Mouse (Mus musculus): Measurements from ENCODE around the gene Trabd2b.
A peak's percentile ranks its signal among the peaks of the same experiment; 100 is the strongest.

The Trabd2b gene

GRCm38 (mm10) chr4:114397625-114398024 lies 8.9 kb upstream of the Trabd2b start:
- DNase-seq (ENCODE audit: inconsistent ontology term) = no peak

- DNase-seq (ENCODE audit: inconsistent ontology term) = no peak
Measured at GRCm38 (mm10) chr4:114399821-114400220, 6.7 kb upstream of the Trabd2b start.

DNA sequence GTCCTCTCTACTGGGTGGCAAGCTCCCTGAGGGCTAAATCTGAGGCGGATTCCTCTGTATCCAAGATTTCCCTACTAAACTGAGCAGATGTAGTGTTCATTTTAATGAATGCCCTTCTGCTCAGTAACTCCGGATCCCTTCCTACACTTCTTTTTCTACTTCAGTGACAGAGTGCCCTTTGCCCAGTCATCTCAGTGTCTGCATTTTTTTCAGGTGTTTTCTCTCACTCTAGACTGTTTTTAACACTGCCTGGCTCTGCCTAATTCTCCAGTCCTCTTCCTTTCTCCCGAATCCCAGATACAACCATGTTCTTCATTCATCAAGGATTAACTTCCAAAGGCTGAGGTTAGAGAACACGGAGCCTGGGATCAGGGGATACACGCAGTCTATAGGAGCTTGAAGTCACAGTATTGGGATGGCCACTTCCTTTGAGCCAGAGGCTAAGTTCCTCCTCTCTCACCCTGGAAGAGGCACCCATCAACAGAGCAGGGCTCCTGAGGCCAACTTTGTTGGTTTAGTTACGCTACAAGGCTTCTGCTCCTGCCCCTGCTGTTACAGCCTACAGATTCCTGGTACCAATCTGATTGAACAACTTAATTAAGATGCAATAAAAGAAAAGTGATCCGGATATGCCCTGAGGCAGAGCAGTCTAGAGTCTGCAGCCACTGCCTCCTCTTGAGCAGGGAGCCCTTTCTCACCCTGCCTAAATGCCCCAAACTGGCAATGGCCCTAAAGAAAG lies 4.4 kb upstream of the Trabd2b start:
- DNase-seq (ENCODE audit: inconsistent ontology term) = no peak

GRCm38 (mm10) chr4:114405682-114406354 lies 706 bp upstream of the Trabd2b start:
- peak; percentile 87 for DNase-seq (ENCODE audit: inconsistent ontology term)

GRCm38 (mm10) chr4:114407516-114407915 lies 992 bp downstream of the Trabd2b start:
- no peak for DNase-seq (ENCODE audit: inconsistent ontology term)

- DNase-seq (ENCODE audit: inconsistent ontology term) = no peak
Measured at GRCm38 (mm10) chr4:114408298-114408697, 1.8 kb downstream of the Trabd2b start.

GRCm38 (mm10) chr4:114408890-114409480 lies 2.5 kb downstream of the Trabd2b start:
- no peak for DNase-seq (ENCODE audit: inconsistent ontology term)

- peak; percentile 65 for DNase-seq (ENCODE audit: inconsistent ontology term)
Measured at GRCm38 (mm10) chr4:114409511-114409910, 3.0 kb downstream of the Trabd2b start.

- no peak for DNase-seq (ENCODE audit: inconsistent ontology term)
Measured at GRCm38 (mm10) chr4:114410026-114410425, 3.5 kb downstream of the Trabd2b start.

DNA sequence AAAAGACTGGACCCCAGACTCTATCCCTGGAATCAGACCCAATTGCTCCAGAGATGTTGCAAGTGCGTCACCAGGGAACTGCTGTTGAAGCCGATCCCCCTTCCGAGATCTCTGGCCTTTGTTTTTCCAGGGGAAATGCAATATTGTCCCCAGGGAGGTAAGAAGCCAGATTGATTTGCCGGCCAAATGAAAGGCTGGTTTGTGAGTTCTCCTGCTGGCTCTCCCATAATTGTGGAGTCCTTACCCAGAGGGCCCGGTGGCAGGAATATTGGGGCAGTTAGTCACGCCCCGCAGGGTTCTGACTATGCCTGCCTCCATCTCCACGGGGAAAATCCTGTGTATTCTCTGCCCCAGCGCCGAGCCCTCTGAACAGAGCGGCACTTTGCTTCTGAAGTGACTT lies 3.9 kb downstream of the Trabd2b start:
- DNase-seq (ENCODE audit: inconsistent ontology term) = no peak

DNA sequence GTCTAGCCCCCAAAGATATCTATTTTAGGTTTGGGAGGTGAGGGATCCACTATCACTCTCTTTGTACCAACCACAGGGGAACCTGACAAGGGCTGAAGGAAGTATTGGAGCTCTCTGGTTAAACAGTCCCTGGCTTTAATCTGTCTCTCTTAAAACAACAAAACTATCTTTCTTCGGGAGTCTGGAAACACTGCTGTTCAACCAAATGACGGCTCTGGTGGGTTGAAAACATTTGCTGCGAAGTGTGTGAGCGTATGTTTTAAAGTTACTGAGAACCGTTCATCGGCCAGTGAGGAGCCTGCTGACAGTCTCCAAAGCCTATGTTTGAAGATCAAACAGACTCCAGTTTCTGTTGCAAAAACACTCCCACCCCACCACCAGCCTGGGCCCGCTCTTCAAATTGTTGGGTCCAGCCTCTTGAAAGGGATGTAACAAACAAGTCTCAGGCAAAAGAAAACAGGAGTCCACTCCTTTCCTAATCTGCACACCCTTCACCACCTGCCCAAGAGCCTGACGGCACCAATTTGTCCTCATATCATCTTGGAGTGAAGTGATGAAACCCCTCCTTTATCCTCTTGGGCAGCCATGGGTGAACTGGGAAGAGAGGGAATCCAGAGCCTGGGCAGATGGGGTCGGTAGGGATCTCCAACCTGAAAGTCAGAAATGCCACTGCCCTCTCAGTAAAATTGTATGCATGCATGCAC lies 4.6 kb downstream of the Trabd2b start:
- no peak for DNase-seq (ENCODE audit: inconsistent ontology term)

DNA sequence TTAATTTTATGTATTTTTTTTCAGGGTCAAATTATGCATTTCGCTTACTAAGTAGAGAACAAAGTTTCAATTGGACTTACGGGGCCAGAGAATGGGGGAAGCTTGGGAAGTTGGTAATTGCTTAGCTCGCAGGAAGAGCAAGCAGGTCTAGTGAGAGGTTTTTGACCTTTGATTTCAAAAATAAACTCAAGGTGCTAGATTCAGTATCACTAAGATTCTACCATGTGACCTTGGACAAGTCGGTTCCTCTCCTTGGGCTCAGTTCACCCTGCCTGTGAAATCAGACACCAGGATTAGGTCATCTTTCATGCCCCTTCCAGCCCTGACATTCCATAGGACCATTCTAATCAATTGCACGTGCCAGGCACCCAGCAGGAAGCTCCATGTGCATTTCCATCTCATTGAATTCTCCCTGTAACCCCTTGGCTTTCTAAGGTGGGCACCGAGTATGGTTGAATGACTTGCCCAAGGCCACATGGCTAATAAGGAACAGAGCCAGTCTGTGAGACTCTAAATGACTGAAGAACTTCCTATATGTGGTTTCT lies 5.4 kb downstream of the Trabd2b start:
- no peak for DNase-seq (ENCODE audit: inconsistent ontology term)

DNA sequence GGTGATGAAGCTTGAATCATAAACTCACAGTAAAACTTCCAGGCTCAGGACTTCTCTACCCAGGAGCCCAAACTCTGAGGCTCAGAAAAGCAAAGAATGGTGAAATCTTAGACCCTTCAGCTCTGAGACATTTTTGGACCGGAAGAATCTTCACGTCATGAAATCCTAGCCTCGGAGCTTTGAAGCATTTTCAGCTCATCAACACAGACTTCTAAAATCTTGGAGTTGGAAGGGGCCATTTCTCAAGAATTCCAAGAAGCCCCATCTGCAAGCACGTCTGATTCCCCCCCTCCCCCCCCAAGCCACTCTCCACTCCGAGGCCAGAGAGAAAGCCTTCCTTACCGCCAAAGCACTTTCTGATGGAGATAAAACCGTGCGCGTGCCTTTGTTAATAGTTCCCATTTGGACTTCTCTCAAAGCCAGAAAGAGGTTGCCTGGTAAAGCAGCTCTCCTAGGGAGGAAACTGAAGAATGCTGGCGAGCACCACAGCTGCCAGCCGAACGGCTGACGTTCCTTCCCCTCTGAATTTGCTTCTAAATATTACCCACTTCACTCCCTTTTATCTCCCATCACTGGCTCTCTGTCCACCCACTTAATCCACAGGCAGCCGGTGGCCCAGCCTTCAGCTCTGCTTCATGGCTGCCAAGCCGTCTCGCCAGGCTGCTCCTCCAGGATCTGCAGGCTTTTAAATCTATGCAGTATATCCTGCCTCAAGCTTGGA lies 9.6 kb downstream of the Trabd2b start:
- peak; percentile 38 for DNase-seq (ENCODE audit: inconsistent ontology term)

DNA sequence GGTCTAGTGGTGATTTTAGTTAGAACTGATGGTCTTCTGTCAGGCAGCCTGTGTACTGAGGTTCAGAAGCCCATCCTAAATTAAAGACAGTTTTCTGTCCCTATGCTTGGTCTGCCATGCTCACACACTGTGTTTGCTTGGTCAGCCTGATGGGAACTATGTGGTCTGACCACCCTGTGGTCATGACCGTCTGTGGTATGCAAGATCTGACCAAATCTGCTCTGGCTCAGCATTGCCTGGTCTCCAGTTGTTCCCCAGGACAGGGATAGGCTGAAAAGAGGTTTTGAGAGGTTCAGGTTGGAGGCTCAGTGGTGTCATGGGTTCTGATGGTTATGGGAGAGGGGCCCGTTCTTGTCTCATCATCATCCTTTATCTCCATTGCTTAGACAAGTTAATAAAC lies 13.6 kb downstream of the Trabd2b start:
- no peak for DNase-seq (ENCODE audit: inconsistent ontology term)

DNA sequence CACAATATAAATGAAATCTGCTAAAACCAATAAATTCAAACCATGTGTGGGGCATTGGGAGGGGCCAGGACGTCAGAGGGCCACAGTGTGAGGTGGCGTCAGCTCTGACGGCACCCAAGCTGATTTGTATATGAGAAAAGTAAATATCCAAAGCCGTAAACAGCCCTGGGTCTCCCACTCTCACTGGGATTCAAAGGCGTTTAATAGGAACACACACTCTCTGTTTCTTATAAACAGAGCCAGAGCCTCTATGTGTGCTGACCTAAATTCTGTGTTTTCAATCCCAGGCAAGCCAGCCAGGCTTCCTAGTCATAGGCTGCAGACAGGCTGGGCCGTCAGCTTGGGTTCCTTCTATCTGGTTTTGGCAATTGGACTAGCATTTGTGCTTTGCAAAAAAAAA lies 16.6 kb downstream of the Trabd2b start:
- no peak for DNase-seq (ENCODE audit: inconsistent ontology term)

DNA sequence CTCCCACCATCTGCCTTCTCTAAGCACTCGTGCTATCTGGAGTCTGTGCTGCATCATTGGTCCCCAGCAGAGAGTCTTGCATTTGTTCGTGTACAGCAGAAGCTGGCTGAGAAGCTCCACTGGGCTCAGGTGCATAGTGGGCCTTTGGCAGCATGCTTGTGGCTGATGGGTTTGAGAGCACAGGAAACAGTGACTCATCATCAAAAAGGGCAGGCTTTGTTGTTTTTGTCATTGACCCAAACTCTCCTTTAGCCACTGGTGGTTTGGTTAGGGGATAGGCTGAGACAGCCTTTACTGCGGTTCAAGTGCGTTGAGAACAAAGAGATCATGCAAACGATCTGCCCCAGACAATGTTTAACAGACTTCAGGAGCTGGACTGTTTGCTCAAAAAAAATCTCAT lies 19.3 kb downstream of the Trabd2b start:
- peak; percentile 74 for DNase-seq (ENCODE audit: inconsistent ontology term)

DNA sequence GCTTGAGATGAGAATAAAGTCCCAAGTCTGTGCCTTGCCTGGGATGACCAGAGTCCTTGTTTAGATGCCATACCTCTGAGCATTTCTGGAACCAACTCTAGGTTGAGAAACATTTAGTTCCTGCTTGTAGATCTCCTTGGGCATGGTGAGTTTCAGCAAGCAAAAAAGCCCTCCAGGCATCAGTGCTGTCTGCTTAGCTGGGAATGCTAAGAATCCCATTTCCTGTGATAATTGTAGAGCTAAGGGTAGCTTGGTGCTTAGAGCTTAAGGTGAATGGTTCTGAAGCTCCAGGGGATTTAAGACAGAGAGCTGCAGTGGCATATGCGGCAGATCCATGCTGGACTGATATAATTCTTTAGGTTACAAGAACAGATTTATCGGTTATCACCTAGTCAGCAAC lies 26.2 kb downstream of the Trabd2b start:
- DNase-seq (ENCODE audit: inconsistent ontology term) = no peak

DNA sequence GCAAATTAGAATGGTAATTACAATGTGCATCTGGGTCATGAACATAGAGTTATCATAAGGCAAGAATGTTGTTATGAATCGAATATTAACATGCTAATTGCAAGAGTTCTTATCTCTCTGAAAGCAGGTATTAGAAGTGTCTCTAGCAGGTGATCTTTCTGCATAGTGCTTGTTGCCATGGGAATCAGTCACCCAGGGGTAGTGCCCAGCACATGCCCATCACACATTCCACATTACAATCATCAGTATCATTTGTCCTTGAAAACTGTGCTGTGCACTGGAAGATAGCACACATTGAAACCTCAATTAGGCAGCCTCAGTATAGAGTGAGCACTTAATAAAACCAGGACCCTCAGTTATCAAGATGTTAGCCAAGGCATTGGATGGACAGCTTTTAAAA lies 26.9 kb downstream of the Trabd2b start:
- DNase-seq (ENCODE audit: inconsistent ontology term) = no peak

GRCm38 (mm10) chr4:114434766-114435165 lies 28.2 kb downstream of the Trabd2b start:
- DNase-seq (ENCODE audit: inconsistent ontology term) = no peak

DNA sequence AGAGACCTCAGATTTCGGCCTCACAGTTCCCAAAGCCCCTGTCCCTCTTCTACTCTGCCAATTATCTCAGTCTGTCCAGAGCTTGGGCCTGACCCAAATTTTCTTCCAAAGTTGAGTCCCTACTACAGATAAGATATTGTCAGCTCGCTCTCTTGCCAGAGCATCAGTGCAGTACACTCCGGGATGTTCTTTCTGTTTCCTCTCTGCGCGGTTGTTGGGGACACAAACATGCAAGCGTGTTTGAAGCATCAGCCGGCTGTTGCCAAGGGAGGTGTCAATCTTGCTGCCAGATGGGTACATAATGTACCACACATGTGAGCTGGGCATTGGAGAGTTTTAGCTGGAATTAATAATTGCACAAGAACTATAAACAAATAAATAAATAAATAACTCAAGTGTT lies 28.9 kb downstream of the Trabd2b start:
- no peak for DNase-seq (ENCODE audit: inconsistent ontology term)

DNA sequence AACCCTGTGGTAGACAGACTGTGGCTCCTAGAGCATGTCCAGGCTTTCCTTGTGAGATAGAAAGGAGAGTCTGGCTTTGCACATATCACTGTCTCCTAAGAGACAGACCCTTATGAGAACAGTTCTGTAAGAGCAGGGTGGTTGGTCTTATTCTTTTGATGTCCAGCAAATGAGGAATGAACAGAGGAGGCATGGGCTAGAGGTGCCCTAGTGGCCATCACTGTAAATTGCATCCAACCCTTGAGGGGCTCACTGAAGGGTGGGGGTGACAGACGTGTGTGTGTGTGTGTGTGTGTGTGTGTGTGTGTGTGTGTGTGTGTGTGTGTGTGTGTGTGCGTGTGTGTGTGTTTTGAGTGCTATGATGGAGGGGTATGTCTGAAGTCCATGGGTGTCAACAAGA lies 32.2 kb downstream of the Trabd2b start:
- DNase-seq (ENCODE audit: inconsistent ontology term) = no peak
